Mouse (Mus musculus) liver, postnatal 0 days (tissue): ENCODE measurements around the gene Odf4. TPM values are rescaled to one million over a fixed set of nuclear protein-coding genes. Genes with fewer than 3 reads are reported as not detected.
A peak's percentile ranks its signal among the peaks of the same experiment; 100 is the strongest.
"Not testable (repeated sequence)": the region's sequence is repeated elsewhere in the genome, so short reads cannot be mapped to it uniquely, and the experiment has no call there.

ENCODE experiments used
- ATAC-seq: fragments of 200-750 bp; cut with Nextera tagmentation; 2 replicates; pipeline ENCODE4 v1.8.0; 2017; ENCODE audit warnings: mild to moderate bottlenecking, moderate library complexity
- DNase-seq: peaks from one replicate; pipeline ENCODE4 v3.0.0-alpha.2; 2016
- H3K27ac ChIP-seq: fragments of 300-500 bp; sonication (generic); 2 replicates; pipeline ENCODE4 v1.5.1; 2014; ENCODE audit warnings: antibody characterized with exemption, moderate library complexity, mild to moderate bottlenecking, low read depth
- H3K27me3 ChIP-seq: fragments of 300-500 bp; sonication (generic); 2 replicates; pipeline ENCODE4 v1.6.1; 2014; ENCODE audit warnings: low read length, control low read depth, mixed read lengths; ENCODE audit not compliant: insufficient read depth
- H3K36me3 ChIP-seq: fragments of 300-500 bp; sonication (generic); replicated peaks from 2 replicates; pipeline ENCODE4 v1.6.1; 2014; ENCODE audit warnings: mild to moderate bottlenecking, control low read depth, low read length, moderate library complexity, mixed read lengths; ENCODE audit not compliant: insufficient read depth
- H3K4me1 ChIP-seq: fragments of 300-500 bp; sonication (generic); 2 replicates; pipeline ENCODE4 v1.6.1; 2014; ENCODE audit warnings: antibody characterized with exemption, mild to moderate bottlenecking, control low read depth; ENCODE audit not compliant: insufficient read depth
- H3K4me2 ChIP-seq: fragments of 300-500 bp; sonication (generic); 2 replicates; pipeline ENCODE4 v1.6.1; 2014; ENCODE audit warnings: low read depth, mild to moderate bottlenecking, low read length, moderate library complexity, mixed read lengths
- H3K4me3 ChIP-seq: fragments of 300-500 bp; sonication (generic); 2 replicates; pipeline ENCODE4 v1.5.1; 2014; ENCODE audit warnings: low read depth, low read length
- H3K9ac ChIP-seq: fragments of 300-500 bp; sonication (generic); replicated peaks from 2 replicates; pipeline ENCODE4 v1.6.1; 2014; ENCODE audit warnings: mild to moderate bottlenecking, moderate library complexity
- H3K9me3 ChIP-seq: fragments of 300-500 bp; sonication (generic); 2 replicates; pipeline ENCODE4 v1.6.1; 2016; ENCODE audit warnings: mild to moderate bottlenecking, control low read depth, low read length, mixed read lengths
- CTCF ChIP-seq: sonication (generic); IDR thresholded peaks from 2 replicates; pipeline ENCODE4 v1.5.1; 2016; ENCODE audit warnings: antibody characterized with exemption, low read depth
- EP300 ChIP-seq: IDR thresholded peaks from 2 replicates; pipeline ENCODE4 v1.6.1; 2016; ENCODE audit warnings: antibody characterized with exemption, low read depth, mild to moderate bottlenecking
- WGBS: fragments of 180-500 bp; shearing (Covaris S2); extraction: QIAGEN DNeasy Blood & Tissue Kit; methylation state at CpG from one replicate; pipeline ENCODE4 v1.1.7; 2014; ENCODE audit not compliant: insufficient replicate concordance; 5-methylcytosine and 5-hydroxymethylcytosine counted together
- polyA plus RNA-seq: library from polyadenylated mRNA; unstranded; fragments of >200 nt; fragmentation: Nextera tagmentation; extraction: Ambion mirVana; gene quantifications from 2 replicates; pipeline ENCODE4 v1.2.1, GENCODE M21; 2015

Gene Odf4
- polyA plus RNA-seq: not detected in 2 replicates

- Histone ChIP-seq H3K4me1 (no peaks in the 10 kb centered on the region), H3K4me3 (no peak within 1 kb of the TSS), H3K36me3 (no peaks in the 10 kb centered on the region), H3K9me3 (no peaks in the 10 kb centered on the region), H3K27me3 (0 out of 2 replicates have a peak, but pooled peaks cover 4% of the 10 kb centered on the region), H3K9ac (no peak within 1 kb of the TSS), H3K27ac (no peak within 1 kb of the TSS), H3K4me2 (no peak within 1 kb of the TSS)
- ATAC-seq (no peak), DNase-seq (no peak)
- TF ChIP-seq EP300: no peak
- TF ChIP-seq CTCF: no peak
- 85% methylated on average over 3 of the region's 3 CpGs for WGBS
Measured at GRCm38 (mm10) chr11:68926981-68927380, at the start of gene Odf4. TSS of gene Odf4 (minus strand) at chr11:68927081.

- Histone ChIP-seq H3K4me2 (no peak overlapping the region), H3K36me3 (no peaks in the 10 kb centered on the region), H3K27ac (no peak overlapping the region), H3K27me3 (no peaks in the 10 kb centered on the region), H3K9ac (no peak overlapping the region), H3K4me1 (peaks cover 11% of the 10 kb centered on the region), H3K9me3 (no peaks in the 10 kb centered on the region), H3K4me3 (no peak overlapping the region)
- no peak for ATAC-seq
- DNase-seq: no peak
- WGBS: 80% methylated on average over 1 of the region's 1 CpGs
- TF ChIP-seq CTCF: no peak
- no peak for TF ChIP-seq EP300
Measured at GRCm38 (mm10) chr11:68975601-68976000, 48.7 kb upstream of the Odf4 start.

GRCm38 (mm10) chr11:68975085-68975484, 48.2 kb upstream of the Odf4 start, which contains the start of gene Rangrf:
TSS of gene Rangrf (minus strand) at chr11:68975185.
- H3K4me1 ChIP-seq: peaks cover 11% of the 10 kb centered on the region
- 75% methylated on average over 7 of the region's 7 CpGs for WGBS
- H3K9ac ChIP-seq: no peak within 1 kb of the TSS
- peak within 1 kb of the TSS; percentile 72 for H3K4me2 ChIP-seq
- TF ChIP-seq CTCF: no peak
- no peak for TF ChIP-seq EP300
- H3K9me3 ChIP-seq: no peaks in the 10 kb centered on the region
- no peak within 1 kb of the TSS for H3K27ac ChIP-seq
- no peak for ATAC-seq
- peak within 1 kb of the TSS; percentile 40 for H3K4me3 ChIP-seq
- no peaks in the 10 kb centered on the region for H3K27me3 ChIP-seq
- no peaks in the 10 kb centered on the region for H3K36me3 ChIP-seq
- DNase-seq: no peak

- Histone ChIP-seq H3K4me2 (peak overlapping the region; percentile 72), H3K9me3 (no peaks in the 10 kb centered on the region), H3K27ac (no peak overlapping the region), H3K4me1 (peaks cover 11% of the 10 kb centered on the region), H3K9ac (no peak overlapping the region), H3K4me3 (peak overlapping the region; percentile 40), H3K27me3 (no peaks in the 10 kb centered on the region), H3K36me3 (no peaks in the 10 kb centered on the region)
- ATAC-seq (no peak), DNase-seq (no peak)
- TF ChIP-seq EP300 (no peak), CTCF (no peak)
- WGBS: 39% methylated on average over 6 of the region's 6 CpGs
Measured at GRCm38 (mm10) chr11:68974059-68974450, 47.2 kb upstream of the Odf4 start.

GRCm38 (mm10) chr11:68973250-68974058, 46.6 kb upstream of the Odf4 start:
- H3K9ac ChIP-seq: peak overlapping the region; percentile 50; the same call in 1 of the 2 replicates
- H3K4me3 ChIP-seq: peak overlapping the region; percentile 40
- H3K4me2 ChIP-seq: peak overlapping the region; percentile 72
- not testable (repeated sequence) for H3K27ac ChIP-seq, H3K9me3 ChIP-seq, H3K27me3 ChIP-seq, H3K36me3 ChIP-seq
- under 1% methylated on average over 37 of the region's 38 CpGs for WGBS
- peak; percentile 87 for DNase-seq
- H3K4me1 ChIP-seq: peaks cover 12% of the 10 kb centered on the region
- ATAC-seq: peak; percentile 93

- DNase-seq (no peak), ATAC-seq (no peak)
- H3K27me3 ChIP-seq: 0 out of 2 replicates have a peak, but pooled peaks cover 2% of the 10 kb centered on the region
- no peak overlapping the region for H3K4me2 ChIP-seq
- no peaks in the 10 kb centered on the region for H3K36me3 ChIP-seq
- H3K4me3 ChIP-seq: no peak overlapping the region
- TF ChIP-seq EP300: no peak
- TF ChIP-seq CTCF: no peak
- H3K4me1 ChIP-seq: peaks cover 24% of the 10 kb centered on the region
- no peak overlapping the region for H3K27ac ChIP-seq
- WGBS: 55% methylated on average over 4 of the region's 4 CpGs
- no peak overlapping the region for H3K9ac ChIP-seq
- H3K9me3 ChIP-seq: no peaks in the 10 kb centered on the region
Measured at GRCm38 (mm10) chr11:68970232-68970631, 43.4 kb upstream of the Odf4 start.
